Mouse (Mus musculus): Measurements from ENCODE around the gene Map7. TPM values are rescaled to one million over a fixed set of nuclear protein-coding genes. Genes with fewer than 3 reads are reported as not detected.

The Map7 gene
- polyA plus RNA-seq, 1 experiment from 2014 or later, result 1.1 TPM

GRCm38 (mm10) chr10:20171209-20171608, 22.9 kb downstream of the Map7 start:
- Histone ChIP-seq H3K4me3 (ENCODE audit: low read depth, low read length) (no peak overlapping the region), H3K27me3 (ENCODE audit: control insufficient read depth, insufficient read depth, low read length) (no peaks in the 10 kb centered on the region), H3K9me3 (ENCODE audit: control insufficient read depth, low read length) (no peaks in the 10 kb centered on the region), H3K27ac (replicated peaks; ENCODE audit: low read depth, low read length) (no peak overlapping the region), H3K9ac (ENCODE audit: low read length) (no peak overlapping the region), H3K4me1 (ENCODE audit: control insufficient read depth, insufficient read depth, low read length) (no peaks in the 10 kb centered on the region), H3K36me3 (ENCODE audit: control insufficient read depth, insufficient read depth, low read length) (no peaks in the 10 kb centered on the region), H3K4me2 (ENCODE audit: low read depth, severe bottlenecking) (no peak overlapping the region)
- WGBS, result 87% methylated on average over 12 of the region's 12 CpGs
- DNase-seq (ENCODE audit: low spot score) (no peak), ATAC-seq (ENCODE audit: insufficient number of reproducible peaks, low FRiP score, low TSS enrichment, low read depth) (no peak)

- Histone ChIP-seq H3K4me3 (ENCODE audit: low read depth, low read length) (no peak overlapping the region), H3K27ac (replicated peaks; ENCODE audit: low read depth, low read length) (no peak overlapping the region), H3K27me3 (ENCODE audit: control insufficient read depth, insufficient read depth, low read length) (no peaks in the 10 kb centered on the region), H3K4me2 (ENCODE audit: low read depth, severe bottlenecking) (no peak overlapping the region), H3K9ac (ENCODE audit: low read length) (no peak overlapping the region), H3K4me1 (ENCODE audit: control insufficient read depth, insufficient read depth, low read length) (no peaks in the 10 kb centered on the region), H3K9me3 (ENCODE audit: control insufficient read depth, low read length) (no peaks in the 10 kb centered on the region), H3K36me3 (ENCODE audit: control insufficient read depth, insufficient read depth, low read length) (no peaks in the 10 kb centered on the region)
- no peak for DNase-seq (ENCODE audit: low spot score)
- WGBS, result 62% methylated on average over 4 of the region's 4 CpGs
- no peak for ATAC-seq (ENCODE audit: insufficient number of reproducible peaks, low FRiP score, low TSS enrichment, low read depth)
These were observed 23.5 kb downstream of the Map7 start for GRCm38 (mm10) chr10:20171756-20172155.

- no peaks in the 10 kb centered on the region for H3K4me1 ChIP-seq (ENCODE audit: control insufficient read depth, insufficient read depth, low read length)
- H3K27me3 ChIP-seq (ENCODE audit: control insufficient read depth, insufficient read depth, low read length), result no peaks in the 10 kb centered on the region
- no peak overlapping the region for H3K4me2 ChIP-seq (ENCODE audit: low read depth, severe bottlenecking)
- H3K4me3 ChIP-seq (ENCODE audit: low read depth, low read length), result no peak overlapping the region
- no peaks in the 10 kb centered on the region for H3K9me3 ChIP-seq (ENCODE audit: control insufficient read depth, low read length)
- DNase-seq (ENCODE audit: low spot score) (no peak), ATAC-seq (ENCODE audit: insufficient number of reproducible peaks, low FRiP score, low TSS enrichment, low read depth) (no peak)
- 84% methylated on average over 4 of the region's 4 CpGs for WGBS
- no peak overlapping the region for H3K9ac ChIP-seq (ENCODE audit: low read length)
- no peaks in the 10 kb centered on the region for H3K36me3 ChIP-seq (ENCODE audit: control insufficient read depth, insufficient read depth, low read length)
- no peak overlapping the region for H3K27ac ChIP-seq (replicated peaks; ENCODE audit: low read depth, low read length)
These were observed 25.5 kb downstream of the Map7 start for GRCm38 (mm10) chr10:20173733-20174132.

GRCm38 (mm10) chr10:20176054-20176453, 27.8 kb downstream of the Map7 start:
- Histone ChIP-seq H3K27ac (replicated peaks; ENCODE audit: low read depth, low read length) (no peak overlapping the region), H3K4me1 (ENCODE audit: control insufficient read depth, insufficient read depth, low read length) (0 out of 2 replicates have a peak, but pooled peaks cover under 1% of the 10 kb centered on the region), H3K9ac (ENCODE audit: low read length) (no peak overlapping the region), H3K4me2 (ENCODE audit: low read depth, severe bottlenecking) (no peak overlapping the region), H3K36me3 (ENCODE audit: control insufficient read depth, insufficient read depth, low read length) (no peaks in the 10 kb centered on the region), H3K27me3 (ENCODE audit: control insufficient read depth, insufficient read depth, low read length) (no peaks in the 10 kb centered on the region), H3K9me3 (ENCODE audit: control insufficient read depth, low read length) (no peaks in the 10 kb centered on the region), H3K4me3 (ENCODE audit: low read depth, low read length) (no peak overlapping the region)
- ATAC-seq (ENCODE audit: insufficient number of reproducible peaks, low FRiP score, low TSS enrichment, low read depth) (no peak), DNase-seq (ENCODE audit: low spot score) (no peak)
- 74% methylated on average over 7 of the region's 7 CpGs for WGBS

GRCm38 (mm10) chr10:20178807-20179605, 30.7 kb downstream of the Map7 start:
- H3K27ac ChIP-seq (replicated peaks; ENCODE audit: low read depth, low read length), result no peak overlapping the region
- H3K27me3 ChIP-seq (ENCODE audit: control insufficient read depth, insufficient read depth, low read length), result no peaks in the 10 kb centered on the region
- no peak for ATAC-seq (ENCODE audit: insufficient number of reproducible peaks, low FRiP score, low TSS enrichment, low read depth)
- WGBS, result 34% methylated on average over 12 of the region's 12 CpGs
- H3K9me3 ChIP-seq (ENCODE audit: control insufficient read depth, low read length), result no peaks in the 10 kb centered on the region
- no peaks in the 10 kb centered on the region for H3K36me3 ChIP-seq (ENCODE audit: control insufficient read depth, insufficient read depth, low read length)
- H3K9ac ChIP-seq (ENCODE audit: low read length), result no peak overlapping the region
- H3K4me1 ChIP-seq (ENCODE audit: control insufficient read depth, insufficient read depth, low read length), result 0 out of 2 replicates have a peak, but pooled peaks cover 2% of the 10 kb centered on the region
- DNase-seq (ENCODE audit: low spot score), result no peak
- H3K4me2 ChIP-seq (ENCODE audit: low read depth, severe bottlenecking), result no peak overlapping the region
- no peak overlapping the region for H3K4me3 ChIP-seq (ENCODE audit: low read depth, low read length)

GRCm38 (mm10) chr10:20181198-20181597, 32.9 kb downstream of the Map7 start:
- Histone ChIP-seq H3K9ac (ENCODE audit: low read length) (no peak overlapping the region), H3K27ac (replicated peaks; ENCODE audit: low read depth, low read length) (no peak overlapping the region), H3K27me3 (ENCODE audit: control insufficient read depth, insufficient read depth, low read length) (no peaks in the 10 kb centered on the region), H3K4me3 (ENCODE audit: low read depth, low read length) (no peak overlapping the region), H3K9me3 (ENCODE audit: control insufficient read depth, low read length) (no peaks in the 10 kb centered on the region), H3K4me1 (ENCODE audit: control insufficient read depth, insufficient read depth, low read length) (0 out of 2 replicates have a peak, but pooled peaks cover 2% of the 10 kb centered on the region), H3K4me2 (ENCODE audit: low read depth, severe bottlenecking) (no peak overlapping the region), H3K36me3 (ENCODE audit: control insufficient read depth, insufficient read depth, low read length) (no peaks in the 10 kb centered on the region)
- DNase-seq (ENCODE audit: low spot score) (no peak), ATAC-seq (ENCODE audit: insufficient number of reproducible peaks, low FRiP score, low TSS enrichment, low read depth) (no peak)
- 21% methylated on average over 10 of the region's 10 CpGs for WGBS

GRCm38 (mm10) chr10:20181680-20182399, 33.6 kb downstream of the Map7 start:
- H3K36me3 ChIP-seq (ENCODE audit: control insufficient read depth, insufficient read depth, low read length), result no peaks in the 10 kb centered on the region
- no peak for DNase-seq (ENCODE audit: low spot score)
- H3K27ac ChIP-seq (replicated peaks; ENCODE audit: low read depth, low read length), result no peak overlapping the region
- no peak overlapping the region for H3K9ac ChIP-seq (ENCODE audit: low read length)
- ATAC-seq (ENCODE audit: insufficient number of reproducible peaks, low FRiP score, low TSS enrichment, low read depth), result no peak
- H3K4me3 ChIP-seq (ENCODE audit: low read depth, low read length), result no peak overlapping the region
- 47% methylated on average over 11 of the region's 11 CpGs for WGBS
- 0 out of 2 replicates have a peak, but pooled peaks cover 2% of the 10 kb centered on the region for H3K4me1 ChIP-seq (ENCODE audit: control insufficient read depth, insufficient read depth, low read length)
- no peaks in the 10 kb centered on the region for H3K27me3 ChIP-seq (ENCODE audit: control insufficient read depth, insufficient read depth, low read length)
- no peak overlapping the region for H3K4me2 ChIP-seq (ENCODE audit: low read depth, severe bottlenecking)
- no peaks in the 10 kb centered on the region for H3K9me3 ChIP-seq (ENCODE audit: control insufficient read depth, low read length)

- no peak overlapping the region for H3K9ac ChIP-seq (ENCODE audit: low read length)
- no peak overlapping the region for H3K27ac ChIP-seq (replicated peaks; ENCODE audit: low read depth, low read length)
- whole genome bisulfite sequencing, result 73% methylated on average over 4 of the region's 4 CpGs
- ATAC-seq (ENCODE audit: insufficient number of reproducible peaks, low FRiP score, low TSS enrichment, low read depth) (no peak), DNase-seq (ENCODE audit: low spot score) (no peak)
- no peaks in the 10 kb centered on the region for H3K36me3 ChIP-seq (ENCODE audit: control insufficient read depth, insufficient read depth, low read length)
- H3K9me3 ChIP-seq (ENCODE audit: control insufficient read depth, low read length), result no peaks in the 10 kb centered on the region
- H3K4me1 ChIP-seq (ENCODE audit: control insufficient read depth, insufficient read depth, low read length), result 0 out of 2 replicates have a peak, but pooled peaks cover 2% of the 10 kb centered on the region
- H3K4me3 ChIP-seq (ENCODE audit: low read depth, low read length), result no peak overlapping the region
- no peak overlapping the region for H3K4me2 ChIP-seq (ENCODE audit: low read depth, severe bottlenecking)
- H3K27me3 ChIP-seq (ENCODE audit: control insufficient read depth, insufficient read depth, low read length), result no peaks in the 10 kb centered on the region
These were observed 36.1 kb downstream of the Map7 start for GRCm38 (mm10) chr10:20184326-20184725.
